Mouse (Mus musculus): Measurements from ENCODE around the gene Hacl1. TPM values are rescaled to one million over a fixed set of nuclear protein-coding genes. Genes with fewer than 3 reads are reported as not detected.

The Hacl1 gene
- polyA plus RNA-seq, 1 experiment: 6.0 TPM

- TF ChIP-seq TCF3 (IDR thresholded peaks at IDR 0.05; ENCODE audit: insufficient read length, low read depth): no peak
- no peaks in the 10 kb centered on the region for H3K27me3 ChIP-seq (ENCODE audit: control insufficient read depth, insufficient read depth, insufficient read length)
- no peak overlapping the region for H3K4me3 ChIP-seq
- H3K79me2 ChIP-seq (ENCODE audit: control insufficient read depth, insufficient read depth): no peaks in the 10 kb centered on the region
- H3K36me3 ChIP-seq (ENCODE audit: control insufficient read depth, insufficient read depth): no peaks in the 10 kb centered on the region
- H3ac ChIP-seq (ENCODE audit: control insufficient read depth, insufficient read length): no peak overlapping the region
- no peak overlapping the region for H3K4me2 ChIP-seq (ENCODE audit: low read depth)
These were observed 42.5 kb upstream of the Hacl1 start for GRCm38 (mm10) chr14:31683610-31684009.

GRCm38 (mm10) chr14:31681931-31682555, 41.0 kb upstream of the Hacl1 start:
- Histone ChIP-seq H3K79me2 (ENCODE audit: control insufficient read depth, insufficient read depth) (no peaks in the 10 kb centered on the region), H3K27me3 (ENCODE audit: control insufficient read depth, insufficient read depth, insufficient read length) (no peaks in the 10 kb centered on the region), H3K4me2 (ENCODE audit: low read depth) (no peak overlapping the region), H3K36me3 (ENCODE audit: control insufficient read depth, insufficient read depth) (no peaks in the 10 kb centered on the region), H3K4me3 (no peak overlapping the region), H3ac (ENCODE audit: control insufficient read depth, insufficient read length) (no peak overlapping the region)
- TF ChIP-seq REST (IDR thresholded peaks at IDR 0.05; ENCODE audit: insufficient read depth, insufficient read length): no peak
- no peak for TF ChIP-seq MYOD1 (IDR thresholded peaks at IDR 0.05; ENCODE audit: control insufficient read depth in 1 of 3, insufficient read length in 2 of 3, low read depth in 2 of 3)
- no peak for TF ChIP-seq TCF3 (IDR thresholded peaks at IDR 0.05; ENCODE audit: insufficient read length, low read depth)
- TF ChIP-seq TCF12 (IDR thresholded peaks at IDR 0.05; ENCODE audit: insufficient read depth, poor library complexity, severe bottlenecking): no peak
- TF ChIP-seq CEBPB (IDR thresholded peaks at IDR 0.05; ENCODE audit: insufficient read depth, poor library complexity, severe bottlenecking): no peak
- no peak for TF ChIP-seq MAX (IDR thresholded peaks at IDR 0.05; ENCODE audit: low read depth)
- TF ChIP-seq USF1 (IDR thresholded peaks at IDR 0.05; ENCODE audit: low read depth): no peak
- TF ChIP-seq E2F4 (IDR thresholded peaks at IDR 0.05; ENCODE audit: insufficient read depth): no peak
- TF ChIP-seq MYOG (IDR thresholded peaks at IDR 0.05; ENCODE audit: control insufficient read depth in 1 of 3, insufficient read depth in 1 of 3, insufficient read length in 2 of 3, low read depth in 2 of 3): no peak
- no peak for TF ChIP-seq POLR2AphosphoS2 (IDR thresholded peaks at IDR 0.05; ENCODE audit: insufficient read length, low read depth)

DNA sequence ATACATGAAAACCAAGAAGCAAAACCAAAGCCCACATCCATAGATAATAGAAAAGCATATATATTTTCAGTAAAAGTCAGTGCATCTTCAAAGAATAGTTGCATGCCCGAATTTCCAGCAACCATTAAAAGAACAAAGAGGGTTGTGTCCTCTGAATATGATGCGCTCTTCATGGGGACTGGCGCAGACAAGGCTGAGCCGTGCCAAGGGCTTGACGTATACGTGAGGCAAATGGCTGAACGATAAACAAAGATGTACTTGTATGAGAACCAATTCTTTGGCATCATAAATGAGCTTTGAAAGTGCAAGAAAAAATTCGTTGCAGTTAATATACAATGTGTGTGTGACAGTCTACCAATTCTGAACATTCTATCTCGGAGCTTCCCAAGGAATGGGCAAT, 40.2 kb upstream of the Hacl1 start:
- no peak overlapping the region for H3ac ChIP-seq (ENCODE audit: control insufficient read depth, insufficient read length)
- H3K79me2 ChIP-seq (ENCODE audit: control insufficient read depth, insufficient read depth): no peaks in the 10 kb centered on the region
- no peak overlapping the region for H3K4me3 ChIP-seq
- no peaks in the 10 kb centered on the region for H3K27me3 ChIP-seq (ENCODE audit: control insufficient read depth, insufficient read depth, insufficient read length)
- TF ChIP-seq MYOG (IDR thresholded peaks at IDR 0.05; ENCODE audit: control insufficient read depth in 1 of 3, insufficient read depth in 1 of 3, insufficient read length in 2 of 3, low read depth in 2 of 3) (no peak), USF1 (IDR thresholded peaks at IDR 0.05; ENCODE audit: low read depth) (no peak), MAX (IDR thresholded peaks at IDR 0.05; ENCODE audit: low read depth) (no peak), CEBPB (IDR thresholded peaks at IDR 0.05; ENCODE audit: insufficient read depth, poor library complexity, severe bottlenecking) (no peak), POLR2A (IDR thresholded peaks at IDR 0.05; ENCODE audit: insufficient read length, low read depth) (no peak), TCF3 (IDR thresholded peaks at IDR 0.05; ENCODE audit: insufficient read length, low read depth) (no peak), REST (IDR thresholded peaks at IDR 0.05; ENCODE audit: insufficient read depth, insufficient read length) (no peak), MYOD1 (IDR thresholded peaks at IDR 0.05; ENCODE audit: control insufficient read depth in 1 of 3, insufficient read length in 2 of 3, low read depth in 2 of 3) (no peak), E2F4 (IDR thresholded peaks at IDR 0.05; ENCODE audit: insufficient read depth) (no peak), POLR2AphosphoS2 (IDR thresholded peaks at IDR 0.05; ENCODE audit: insufficient read length, low read depth) (no peak), TCF12 (IDR thresholded peaks at IDR 0.05; ENCODE audit: insufficient read depth, poor library complexity, severe bottlenecking) (no peak), SRF (IDR thresholded peaks at IDR 0.05; ENCODE audit: control insufficient read depth, insufficient read length, low read depth) (no peak)
- no peaks in the 10 kb centered on the region for H3K36me3 ChIP-seq (ENCODE audit: control insufficient read depth, insufficient read depth)
- H3K4me2 ChIP-seq (ENCODE audit: low read depth): no peak overlapping the region

DNA sequence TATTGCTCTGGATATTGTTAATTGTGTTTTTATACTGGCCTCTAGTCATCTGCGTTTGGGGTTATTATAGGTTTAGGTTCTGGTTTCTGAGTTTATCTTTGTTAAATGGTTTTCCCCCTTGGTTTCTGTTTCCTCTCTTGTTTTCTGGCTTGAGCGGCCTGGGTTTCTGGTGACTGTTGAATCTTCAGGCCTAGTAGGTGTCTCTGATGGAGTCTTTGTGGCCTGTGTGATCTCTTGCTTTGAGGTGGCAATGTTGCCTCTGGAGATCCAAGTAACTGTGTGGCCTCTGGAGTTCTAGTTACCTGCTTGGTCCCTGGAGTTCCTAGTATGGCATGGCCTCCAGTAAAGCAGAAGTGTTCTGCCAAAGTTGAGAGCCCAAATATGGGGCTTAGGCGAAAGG, 39.6 kb upstream of the Hacl1 start:
- no peaks in the 10 kb centered on the region for H3K27me3 ChIP-seq (ENCODE audit: control insufficient read depth, insufficient read depth, insufficient read length)
- no peak for TF ChIP-seq POLR2AphosphoS2 (IDR thresholded peaks at IDR 0.05; ENCODE audit: insufficient read length, low read depth)
- no peak for TF ChIP-seq SRF (IDR thresholded peaks at IDR 0.05; ENCODE audit: control insufficient read depth, insufficient read length, low read depth)
- TF ChIP-seq CEBPB (IDR thresholded peaks at IDR 0.05; ENCODE audit: insufficient read depth, poor library complexity, severe bottlenecking): no peak
- TF ChIP-seq USF1 (IDR thresholded peaks at IDR 0.05; ENCODE audit: low read depth): no peak
- TF ChIP-seq E2F4 (IDR thresholded peaks at IDR 0.05; ENCODE audit: insufficient read depth): no peak
- no peak for TF ChIP-seq MAX (IDR thresholded peaks at IDR 0.05; ENCODE audit: low read depth)
- TF ChIP-seq MYOG (IDR thresholded peaks at IDR 0.05; ENCODE audit: control insufficient read depth in 1 of 3, insufficient read depth in 1 of 3, insufficient read length in 2 of 3, low read depth in 2 of 3): no peak
- TF ChIP-seq MYOD1 (IDR thresholded peaks at IDR 0.05; ENCODE audit: control insufficient read depth in 1 of 3, insufficient read length in 2 of 3, low read depth in 2 of 3): no peak
- TF ChIP-seq TCF12 (IDR thresholded peaks at IDR 0.05; ENCODE audit: insufficient read depth, poor library complexity, severe bottlenecking): no peak
- no peak for TF ChIP-seq POLR2A (IDR thresholded peaks at IDR 0.05; ENCODE audit: insufficient read length, low read depth)
- TF ChIP-seq TCF3 (IDR thresholded peaks at IDR 0.05; ENCODE audit: insufficient read length, low read depth): no peak
- no peak for TF ChIP-seq REST (IDR thresholded peaks at IDR 0.05; ENCODE audit: insufficient read depth, insufficient read length)
- H3K79me2 ChIP-seq (ENCODE audit: control insufficient read depth, insufficient read depth): no peaks in the 10 kb centered on the region
- no peak overlapping the region for H3ac ChIP-seq (ENCODE audit: control insufficient read depth, insufficient read length)
- no peaks in the 10 kb centered on the region for H3K36me3 ChIP-seq (ENCODE audit: control insufficient read depth, insufficient read depth)
- H3K4me2 ChIP-seq (ENCODE audit: low read depth): no peak overlapping the region
- H3K4me3 ChIP-seq: no peak overlapping the region

All from myocyte (in vitro differentiated cells).